Comparison of ENCODE assay signal across 19 mouse cellular contexts in the genomic region with DNA sequence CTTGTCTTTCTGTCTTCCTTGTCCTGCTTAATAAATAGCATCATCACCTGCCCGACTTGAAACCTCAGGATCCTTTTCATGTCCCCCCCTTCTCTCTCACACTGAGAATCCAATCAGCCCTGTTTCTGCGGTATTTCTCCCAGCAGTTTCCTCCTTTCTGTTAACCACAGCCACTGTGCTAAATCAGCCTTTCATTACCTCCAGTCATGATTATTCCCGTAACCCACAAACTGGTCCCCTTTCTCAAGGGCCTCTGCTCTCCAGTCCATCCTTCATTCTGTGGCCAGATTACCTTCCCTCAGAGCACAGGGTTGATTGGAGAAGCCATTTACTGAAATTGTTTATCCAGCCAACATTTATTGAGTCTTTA. TPM values are rescaled to one million over a fixed set of nuclear protein-coding genes. Genes with fewer than 3 reads are reported as not detected.
DNase-seq lines count a peak whose midpoint lies in the region; ATAC-seq and TF ChIP-seq lines count a peak whose summit lies in the region.
"Had no signal": no experiment of that assay in that cellular context is flagged by ENCODE, and none has a peak within 500 bp of the region (broad histone marks: within the 10 kb centered on the region; RNA-seq: fewer than 3 reads in every experiment).

Gm20489 (minus strand) TSS at position 269 of the 370 bp plus-strand sequence.

- H3K27me3 ChIP-seq in heart, embryonic 12.5 days (replicated peaks), result no peaks in the 10 kb centered on the region; the same call in 1 of the 2 replicates
- H3K27me3 ChIP-seq in lung, postnatal 0 days (replicated peaks; ENCODE audit: insufficient read depth, low read length), result no peaks in the 10 kb centered on the region
- H3K27me3 ChIP-seq in heart, postnatal 0 days (ENCODE audit: control insufficient read depth, insufficient read depth, low read length), result no peaks in the 10 kb centered on the region
- 0 out of 2 replicates have a peak, but pooled peaks cover 7% of the 10 kb centered on the region for H3K27me3 ChIP-seq in hindbrain, embryonic 12.5 days
- H3K27me3 ChIP-seq: neural tube, embryonic 15.5 days had no signal

- WGBS in heart, embryonic 12.5 days, result 44% methylated on average over 3 of the region's 3 CpGs
- WGBS in lung, postnatal 0 days, result 48% methylated on average over 3 of the region's 3 CpGs
- WGBS in heart, postnatal 0 days, result 56% methylated on average over 3 of the region's 3 CpGs
- 54% methylated on average over 3 of the region's 3 CpGs for WGBS in hindbrain, embryonic 12.5 days

- no peak within 1 kb of the TSS for H3K4me3 ChIP-seq in heart, embryonic 12.5 days
- H3K4me3 ChIP-seq in lung, postnatal 0 days (ENCODE audit: low read depth, low read length), result peak within 1 kb of the TSS; percentile 14; the same call in 1 of the 2 replicates
- peak within 1 kb of the TSS; percentile 34 for H3K4me3 ChIP-seq in heart, postnatal 0 days (ENCODE audit: low read depth, low read length)
- no peak within 1 kb of the TSS for H3K4me3 ChIP-seq in hindbrain, embryonic 12.5 days
- H3K4me3 ChIP-seq: forebrain, embryonic 12.5 days; left cerebral cortex, adult 2 months; limb, embryonic 15.5 days; neural tube, embryonic 15.5 days had no signal

- ATAC-seq in heart, embryonic 12.5 days (ENCODE audit: insufficient number of reproducible peaks, low FRiP score), result no peak
- ATAC-seq in lung, postnatal 0 days, result no peak
- no peak for ATAC-seq in heart, postnatal 0 days (ENCODE audit: insufficient read depth, low read depth)
- peak; percentile 44; the same call in 1 of the 2 replicates for ATAC-seq in megakaryocyte progenitor cell, adult 5-6 weeks (replicated peaks; ENCODE audit: poor library complexity)
- no peak for ATAC-seq in hindbrain, embryonic 12.5 days (ENCODE audit: low FRiP score)
- ATAC-seq: hindbrain, postnatal 0 days had no signal

- TF ChIP-seq EP300 in lung, postnatal 0 days (IDR thresholded peaks at IDR 0.05), result no peak
- no peak for TF ChIP-seq EP300 in heart, postnatal 0 days (IDR thresholded peaks at IDR 0.05; ENCODE audit: low read depth)

- peak within 1 kb of the TSS; percentile 29; the same call in 1 of the 2 replicates for H3K4me2 ChIP-seq in heart, embryonic 12.5 days
- peak within 1 kb of the TSS; percentile 33; the same call in 1 of the 2 replicates for H3K4me2 ChIP-seq in lung, postnatal 0 days (replicated peaks; ENCODE audit: low read depth, low read length)
- H3K4me2 ChIP-seq in heart, postnatal 0 days (ENCODE audit: low read depth, low read length), result peak within 1 kb of the TSS; percentile 47
- no peak within 1 kb of the TSS for H3K4me2 ChIP-seq in hindbrain, embryonic 12.5 days (replicated peaks)
- H3K4me2 ChIP-seq: forebrain, embryonic 12.5 days; limb, embryonic 15.5 days; neural tube, embryonic 15.5 days had no signal

- DNase-seq in heart, postnatal 4 days, result no peak
- no peak for DNase-seq in lung, postnatal 0 days (ENCODE audit: low spot score)
- no peak for DNase-seq in lung, postnatal 14 days
- DNase-seq in heart, postnatal 0 days (ENCODE audit: low spot score), result no peak
- DNase-seq in thymus, postnatal 14 days, result no peak
- DNase-seq: adrenal gland, postnatal 25 days; cerebellum, adult 8-10 months; kidney, postnatal 25 days had no signal

- TF ChIP-seq CTCF in lung, postnatal 0 days (IDR thresholded peaks at IDR 0.05), result no peak
- no peak for TF ChIP-seq CTCF in heart, postnatal 0 days (IDR thresholded peaks at IDR 0.05; ENCODE audit: low read depth)

- H3K9me3 ChIP-seq in heart, embryonic 12.5 days (replicated peaks), result no peaks in the 10 kb centered on the region
- no peaks in the 10 kb centered on the region for H3K9me3 ChIP-seq in lung, postnatal 0 days (ENCODE audit: low read length)
- H3K9me3 ChIP-seq in heart, postnatal 0 days (replicated peaks; ENCODE audit: control insufficient read depth, low read length), result no peaks in the 10 kb centered on the region
- H3K9me3 ChIP-seq in hindbrain, embryonic 12.5 days (replicated peaks), result no peaks in the 10 kb centered on the region
- H3K9me3 ChIP-seq: forebrain, embryonic 12.5 days; limb, embryonic 15.5 days; neural tube, embryonic 15.5 days had no signal

- peaks cover 18% of the 10 kb centered on the region for H3K4me1 ChIP-seq in heart, embryonic 12.5 days (replicated peaks)
- H3K4me1 ChIP-seq in lung, postnatal 0 days (ENCODE audit: insufficient read depth, low read depth, low read length), result no peaks in the 10 kb centered on the region
- H3K4me1 ChIP-seq in heart, postnatal 0 days (ENCODE audit: control insufficient read depth, insufficient read depth), result no peaks in the 10 kb centered on the region; the same call in 1 of the 2 replicates
- H3K4me1 ChIP-seq in hindbrain, embryonic 12.5 days, result no peaks in the 10 kb centered on the region
- H3K4me1 ChIP-seq: forebrain, embryonic 12.5 days; limb, embryonic 15.5 days; neural tube, embryonic 15.5 days had no signal

- no peak within 1 kb of the TSS for H3K27ac ChIP-seq in heart, embryonic 12.5 days (ENCODE audit: poor library complexity, severe bottlenecking)
- H3K27ac ChIP-seq in lung, postnatal 0 days (ENCODE audit: low read length), result no peak within 1 kb of the TSS
- peak within 1 kb of the TSS; percentile 61; the same call in 1 of the 2 replicates for H3K27ac ChIP-seq in heart, postnatal 0 days (ENCODE audit: low read depth)
- no peak within 1 kb of the TSS for H3K27ac ChIP-seq in hindbrain, embryonic 12.5 days
- H3K27ac ChIP-seq: forebrain, embryonic 12.5 days; hindbrain, postnatal 0 days; left cerebral cortex, adult 2 months; limb, embryonic 15.5 days; neural tube, embryonic 15.5 days had no signal

- no peak within 1 kb of the TSS for H3K9ac ChIP-seq in heart, embryonic 12.5 days
- no peak within 1 kb of the TSS for H3K9ac ChIP-seq in lung, postnatal 0 days (replicated peaks; ENCODE audit: low read depth)
- H3K9ac ChIP-seq in heart, postnatal 0 days (replicated peaks; ENCODE audit: low read depth, low read length), result no peak within 1 kb of the TSS
- H3K9ac ChIP-seq in hindbrain, embryonic 12.5 days, result no peak within 1 kb of the TSS
- H3K9ac ChIP-seq: forebrain, embryonic 12.5 days; limb, embryonic 15.5 days; neural tube, embryonic 15.5 days had no signal

- no peaks in the 10 kb centered on the region for H3K36me3 ChIP-seq in heart, embryonic 12.5 days
- H3K36me3 ChIP-seq in lung, postnatal 0 days (ENCODE audit: insufficient read depth, low read length), result no peaks in the 10 kb centered on the region
- no peaks in the 10 kb centered on the region for H3K36me3 ChIP-seq in heart, postnatal 0 days (replicated peaks; ENCODE audit: control insufficient read depth, insufficient read depth, low read length)
- no peaks in the 10 kb centered on the region for H3K36me3 ChIP-seq in hindbrain, embryonic 12.5 days
- H3K36me3 ChIP-seq: forebrain, embryonic 12.5 days; limb, embryonic 15.5 days; neural tube, embryonic 15.5 days had no signal

RNA-seq across cellular contexts. Expression of gene Gm20489, which starts in this region (rescaled TPM):
- polyA plus RNA-seq in heart, embryonic 12.5 days (2016; fragmentation: Nextera tagmentation; extraction: Ambion mirVana), result not detected in 2 replicates
- not detected for total RNA-seq in heart, postnatal 4 days (2021)
- not detected in 2 replicates for polyA plus RNA-seq in lung, postnatal 0 days (2015; fragmentation: Nextera tagmentation; extraction: Ambion mirVana)
- not detected in 2 replicates for total RNA-seq in heart, postnatal 0 days (2014; rRNA removed; ENCODE audit: low replicate concordance)
- polyA plus RNA-seq in heart, postnatal 0 days (2015; fragmentation: Nextera tagmentation; extraction: Ambion mirVana), result not detected in 2 replicates
- total RNA-seq in megakaryocyte progenitor cell, adult 5-6 weeks (2015), result not detected in 2 replicates
- not detected in 2 replicates for total RNA-seq in megakaryocyte progenitor cell, adult 5-6 weeks (2017)
- polyA plus RNA-seq in hindbrain, embryonic 12.5 days (2016; fragmentation: Nextera tagmentation; extraction: Ambion mirVana), result not detected in 2 replicates
- total RNA-seq: adrenal gland, postnatal 25 days; gastrocnemius, adult 8-10 months; hindbrain, postnatal 0 days; left cerebral cortex, adult 2 months; midbrain, postnatal 0 days had no signal
- polyA plus RNA-seq: forebrain, embryonic 12.5 days; hindbrain, postnatal 0 days; limb, embryonic 15.5 days; midbrain, postnatal 0 days; neural tube, embryonic 15.5 days; stomach, embryonic 16.5 days had no signal

Comparison
In these comparisons a context has a peak if more than half of its experiments do, and no peak if none do; other contexts are left out.
1. H3K4me3 ChIP-seq: peak in lung, postnatal 0 days (single experiment) and heart, postnatal 0 days (single experiment); none in heart, embryonic 12.5 days (single experiment) and hindbrain, embryonic 12.5 days (single experiment).
2. Peak in ATAC-seq in megakaryocyte progenitor cell, adult 5-6 weeks; RNA of the gene not detected or under 1 TPM.